14 mouse cellular contexts compared by ENCODE assay signal in the genomic region with DNA sequence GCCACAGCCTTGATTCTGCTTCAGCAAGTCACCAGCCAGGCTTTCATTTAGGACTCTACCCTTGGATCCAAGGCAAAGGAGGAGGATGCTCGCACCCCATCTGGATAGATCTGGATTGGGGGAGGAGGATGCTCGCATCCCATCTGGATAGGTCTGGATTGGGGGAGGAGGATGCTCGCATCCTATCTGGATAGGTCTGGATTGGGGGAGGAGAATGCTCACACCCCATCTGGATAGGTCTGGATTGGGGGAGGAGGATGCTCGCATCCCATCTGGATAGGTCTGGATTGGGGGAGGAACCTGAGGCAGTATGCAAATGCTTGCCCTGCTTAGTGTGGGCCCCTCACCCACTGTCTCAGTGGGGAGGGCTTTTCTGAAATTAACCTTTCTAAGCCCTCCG.
"Had no signal": no experiment of that assay in that cellular context is flagged by ENCODE, and none has a peak within 500 bp of the region (broad histone marks: within the 10 kb centered on the region; RNA-seq: fewer than 3 reads in every experiment).

No protein-coding gene starts in this region.

- DNase-seq: kidney, postnatal 10 days; lung, adult 2 months; lung, postnatal 36 days; right cerebral cortex, postnatal 14 days; thymus, adult 2 months; thymus, postnatal 25 days had no signal

- H3K4me2 ChIP-seq: liver, embryonic 11.5 days; liver, embryonic 15.5 days; midbrain, embryonic 13.5 days; neural tube, embryonic 12.5 days; stomach, embryonic 15.5 days had no signal

- ATAC-seq: lung, postnatal 0 days; midbrain, embryonic 13.5 days had no signal

- H3K27me3 ChIP-seq: midbrain, embryonic 13.5 days; neural tube, embryonic 12.5 days; stomach, embryonic 15.5 days had no signal

- H3K4me1 ChIP-seq: liver, embryonic 15.5 days; midbrain, embryonic 13.5 days; stomach, embryonic 15.5 days had no signal

- H3K27ac ChIP-seq: left cerebral cortex, adult 2 months; limb, embryonic 10.5 days; liver, embryonic 15.5 days; midbrain, embryonic 13.5 days; neural tube, embryonic 12.5 days; stomach, embryonic 15.5 days had no signal

- H3K36me3 ChIP-seq: limb, embryonic 10.5 days; liver, embryonic 15.5 days; midbrain, embryonic 13.5 days; neural tube, embryonic 12.5 days; stomach, embryonic 15.5 days had no signal

- H3K4me3 ChIP-seq: left cerebral cortex, adult 2 months; limb, embryonic 10.5 days; liver, embryonic 15.5 days; midbrain, embryonic 13.5 days; neural tube, embryonic 12.5 days; stomach, embryonic 15.5 days had no signal

- H3K9me3 ChIP-seq: limb, embryonic 10.5 days; liver, embryonic 15.5 days; midbrain, embryonic 13.5 days; neural tube, embryonic 12.5 days; stomach, embryonic 15.5 days had no signal
